Mouse (Mus musculus): ENCODE measurements around the gene Sap30l. TPM values are rescaled to one million over a fixed set of nuclear protein-coding genes. Genes with fewer than 3 reads are reported as not detected.

The Sap30l gene
- total RNA-seq, 4 experiments from 2014 or later, result 47.2 to 59.8 (median 55.3) TPM

Other genes starting within 250 kb of the Sap30l start
- gene Galnt10, start 156.2 kb upstream of the Sap30l start, total RNA-seq (2022), result 1 to 10 TPM; 2.3 to 3.5 (median 3.2) TPM
- gene Hand1, start 31.2 kb downstream of the Sap30l start, total RNA-seq (2022), result not detected
- 100 to 1,000 TPM in 3 of 4 experiments, 10 to 100 TPM in 1; 98.4 to 121 (median 107) TPM for gene Larp1, start 207.4 kb downstream of the Sap30l start, total RNA-seq (2022)